Mouse (Mus musculus) forebrain, embryonic 16.5 days (tissue): ENCODE measurements at regions not wholly inside any gene's neighbourhood (a gene's known extent, or its start where the extent isn't known, plus 50 kb on each side); places are given as distances from the start of the nearest gene placed in this dataset.

Experiments used
- ATAC-seq: fragments of 200-750 bp; cut with Nextera tagmentation; 2 replicates; pipeline ENCODE4 v1.8.0; 2017; ENCODE audit warnings: mild to moderate bottlenecking, moderate library complexity
- H3K27ac ChIP-seq: fragments of 300-500 bp; sonication (generic); 2 replicates; pipeline ENCODE4 v1.5.1; 2014; ENCODE audit warnings: low read length, control low read depth
- H3K27me3 ChIP-seq: fragments of 300-500 bp; sonication (generic); replicated peaks from 2 replicates; pipeline ENCODE4 v1.6.1; 2014; ENCODE audit warnings: low read length; ENCODE audit not compliant: control insufficient read depth, insufficient read depth
- H3K36me3 ChIP-seq: fragments of 300-500 bp; sonication (generic); 2 replicates; pipeline ENCODE4 v1.6.1; 2014; ENCODE audit not compliant: control insufficient read depth, insufficient read depth
- H3K4me1 ChIP-seq: fragments of 300-500 bp; sonication (generic); replicated peaks from 2 replicates; pipeline ENCODE4 v1.6.1; 2014; ENCODE audit warnings: low read length; ENCODE audit not compliant: control insufficient read depth, insufficient read depth
- H3K4me2 ChIP-seq: fragments of 300-500 bp; sonication (generic); 2 replicates; pipeline ENCODE4 v1.6.1; 2014; ENCODE audit warnings: mild to moderate bottlenecking, low read length, control low read depth
- H3K4me3 ChIP-seq: fragments of 300-500 bp; sonication (generic); replicated peaks from 2 replicates; pipeline ENCODE4 v1.5.1; 2014; ENCODE audit warnings: mild to moderate bottlenecking, low read length, control low read depth
- H3K9ac ChIP-seq: fragments of 300-500 bp; sonication (generic); replicated peaks from 2 replicates; pipeline ENCODE4 v1.6.1; 2014; ENCODE audit warnings: low read depth, low read length, control low read depth
- H3K9me3 ChIP-seq: fragments of 300-500 bp; sonication (generic); 2 replicates; pipeline ENCODE4 v1.6.1; 2016; ENCODE audit warnings: low read length; ENCODE audit not compliant: control insufficient read depth
- WGBS: fragments of 180-500 bp; shearing (Covaris S2); extraction: QIAGEN DNeasy Blood & Tissue Kit; methylation state at CpG from one replicate; pipeline ENCODE4 v1.1.7; 2014; 5-methylcytosine and 5-hydroxymethylcytosine counted together

GRCm38 (mm10) chr1:79979863-79980262 lies 118.9 kb upstream of the Serpine2 start:
- Histone ChIP-seq H3K9ac (no peak overlapping the region), H3K36me3 (no peaks in the 10 kb centered on the region), H3K27ac (no peak overlapping the region), H3K9me3 (no peaks in the 10 kb centered on the region), H3K4me1 (no peaks in the 10 kb centered on the region), H3K4me3 (no peak overlapping the region), H3K4me2 (no peak overlapping the region), H3K27me3 (no peaks in the 10 kb centered on the region)
- no peak for ATAC-seq
- 78% methylated on average over 6 of the region's 6 CpGs for WGBS

- WGBS = 74% methylated on average over 5 of the region's 5 CpGs
- H3K36me3 ChIP-seq = no peaks in the 10 kb centered on the region
- no peak for ATAC-seq
- H3K27me3 ChIP-seq = no peaks in the 10 kb centered on the region
- H3K4me3 ChIP-seq = no peak overlapping the region
- H3K4me1 ChIP-seq = no peaks in the 10 kb centered on the region
- H3K9ac ChIP-seq = no peak overlapping the region
- H3K4me2 ChIP-seq = no peak overlapping the region
- H3K27ac ChIP-seq = no peak overlapping the region
- no peaks in the 10 kb centered on the region for H3K9me3 ChIP-seq
These were observed 117.2 kb upstream of the Serpine2 start for GRCm38 (mm10) chr1:79978156-79978555.

- Histone ChIP-seq H3K9me3 (no peaks in the 10 kb centered on the region), H3K4me2 (no peak overlapping the region), H3K27me3 (no peaks in the 10 kb centered on the region), H3K9ac (no peak overlapping the region), H3K4me1 (0 out of 2 replicates have a peak, but pooled peaks cover 4% of the 10 kb centered on the region), H3K27ac (no peak overlapping the region), H3K36me3 (no peaks in the 10 kb centered on the region), H3K4me3 (no peak overlapping the region)
- ATAC-seq = peak; percentile 83
- 8% methylated on average over 1 of the region's 1 CpGs for WGBS
These were observed 95.1 kb upstream of the Serpine2 start for GRCm38 (mm10) chr1:79956121-79956520.

DNA sequence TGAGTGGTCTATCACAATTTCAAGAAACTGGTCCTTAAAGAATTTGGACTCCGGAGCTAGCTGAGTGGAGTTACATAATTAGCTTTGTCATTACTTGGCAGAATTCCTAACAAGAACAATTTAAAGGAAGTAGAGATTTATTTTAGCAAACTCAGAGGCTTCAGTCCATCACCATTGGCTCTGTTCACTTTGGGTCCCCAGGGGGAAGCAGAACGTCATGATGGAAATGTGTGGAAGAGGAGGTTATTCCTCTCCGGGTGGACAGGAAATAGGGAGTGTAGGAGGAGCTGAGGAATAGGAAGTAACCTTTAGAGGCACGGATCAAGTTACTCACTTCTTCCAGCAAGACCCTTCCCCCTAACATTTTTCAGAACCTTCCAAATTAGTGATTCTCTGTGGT lies 83.3 kb upstream of the Serpine2 start:
- Histone ChIP-seq H3K4me3 (no peak overlapping the region), H3K36me3 (no peaks in the 10 kb centered on the region), H3K4me1 (no peaks in the 10 kb centered on the region), H3K4me2 (no peak overlapping the region), H3K9me3 (no peaks in the 10 kb centered on the region), H3K27me3 (no peaks in the 10 kb centered on the region), H3K9ac (no peak overlapping the region), H3K27ac (no peak overlapping the region)
- no peak for ATAC-seq
- 79% methylated on average over 4 of the region's 4 CpGs for WGBS

DNA sequence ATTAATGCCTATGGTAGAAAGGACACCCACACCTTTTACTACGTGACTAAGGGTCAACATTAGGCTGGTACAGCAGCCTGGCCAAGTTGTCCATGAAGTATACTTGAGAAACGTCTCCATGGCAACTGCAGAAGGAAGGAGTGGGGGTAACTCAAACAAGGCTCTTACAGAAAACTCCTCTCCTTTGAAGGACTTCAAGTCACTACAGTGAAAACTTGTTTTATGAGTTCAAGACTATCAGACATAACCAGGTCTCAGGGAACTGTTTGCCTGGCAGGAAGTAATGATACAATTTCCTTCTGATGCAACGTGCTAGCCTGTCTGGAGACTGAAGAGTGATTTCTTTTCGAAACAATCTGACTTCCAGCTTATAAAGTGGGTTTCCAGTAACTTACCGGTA lies 71.5 kb upstream of the Serpine2 start:
- Histone ChIP-seq H3K4me3 (no peak overlapping the region), H3K27ac (no peak overlapping the region), H3K4me1 (no peaks in the 10 kb centered on the region), H3K4me2 (no peak overlapping the region), H3K36me3 (no peaks in the 10 kb centered on the region), H3K9ac (no peak overlapping the region), H3K9me3 (no peaks in the 10 kb centered on the region), H3K27me3 (no peaks in the 10 kb centered on the region)
- no peak for ATAC-seq
- WGBS = 75% methylated on average over 5 of the region's 5 CpGs

DNA sequence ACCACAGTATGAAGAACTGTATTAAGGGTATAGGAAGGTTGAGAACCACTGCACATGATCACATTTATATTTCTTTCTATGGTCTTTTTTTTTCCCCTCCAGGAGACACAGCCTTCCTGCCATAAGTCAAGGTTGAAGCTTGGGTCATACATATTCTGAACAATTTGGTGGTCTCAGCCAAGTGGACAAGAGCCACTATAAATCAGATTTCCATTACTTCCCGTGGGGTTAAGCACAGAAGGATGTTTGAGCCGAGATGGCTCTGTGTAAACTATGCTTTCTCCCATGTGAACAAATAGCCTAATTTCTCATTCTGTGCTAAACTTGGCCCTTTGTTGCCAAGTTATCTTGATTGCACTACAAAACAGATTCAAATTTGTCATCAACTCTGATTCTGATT lies 66.8 kb upstream of the Serpine2 start:
- Histone ChIP-seq H3K4me2 (no peak overlapping the region), H3K27ac (no peak overlapping the region), H3K27me3 (no peaks in the 10 kb centered on the region), H3K4me3 (no peak overlapping the region), H3K4me1 (no peaks in the 10 kb centered on the region), H3K9ac (no peak overlapping the region), H3K9me3 (no peaks in the 10 kb centered on the region), H3K36me3 (no peaks in the 10 kb centered on the region)
- ATAC-seq = no peak
- 80% methylated on average over 2 of the region's 2 CpGs for WGBS

- Histone ChIP-seq H3K4me3 (no peak overlapping the region), H3K36me3 (no peaks in the 10 kb centered on the region), H3K27me3 (no peaks in the 10 kb centered on the region), H3K9ac (no peak overlapping the region), H3K9me3 (no peaks in the 10 kb centered on the region), H3K27ac (no peak overlapping the region), H3K4me2 (no peak overlapping the region), H3K4me1 (no peaks in the 10 kb centered on the region)
- WGBS = 79% methylated on average over 1 of the region's 1 CpGs
- ATAC-seq = no peak
These were observed 64.8 kb upstream of the Serpine2 start for GRCm38 (mm10) chr1:79925776-79926175.

- Histone ChIP-seq H3K27me3 (no peaks in the 10 kb centered on the region), H3K36me3 (no peaks in the 10 kb centered on the region), H3K4me3 (no peak overlapping the region), H3K9me3 (no peaks in the 10 kb centered on the region), H3K4me2 (no peak overlapping the region), H3K4me1 (no peaks in the 10 kb centered on the region), H3K27ac (no peak overlapping the region), H3K9ac (no peak overlapping the region)
- no peak for ATAC-seq
- WGBS = 63% methylated on average over 3 of the region's 3 CpGs
These were observed 60.9 kb upstream of the Serpine2 start for GRCm38 (mm10) chr1:79921890-79922289.

DNA sequence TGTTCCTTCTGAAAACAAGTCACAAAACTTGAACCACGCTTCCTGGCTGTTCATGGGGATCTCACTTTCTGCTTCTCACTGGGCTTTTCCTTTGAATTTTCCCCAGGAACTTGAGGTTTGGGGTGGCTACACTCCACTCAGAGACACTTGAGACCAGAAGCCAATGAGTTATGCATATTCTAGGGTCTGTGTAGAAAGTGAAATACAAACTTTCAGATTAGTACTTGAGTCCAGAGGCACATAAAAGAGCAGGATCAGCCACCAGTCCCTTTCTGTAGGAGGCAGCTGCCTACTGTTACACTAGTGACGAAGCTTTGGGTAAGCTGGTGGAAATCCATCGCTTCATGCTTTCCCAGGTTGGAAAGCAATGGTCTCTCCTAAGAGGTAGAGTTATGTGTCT lies 60.4 kb upstream of the Serpine2 start:
- no peaks in the 10 kb centered on the region for H3K4me1 ChIP-seq
- no peak overlapping the region for H3K4me3 ChIP-seq
- no peak overlapping the region for H3K9ac ChIP-seq
- whole genome bisulfite sequencing = 81% methylated on average over 3 of the region's 3 CpGs
- H3K27ac ChIP-seq = no peak overlapping the region
- H3K36me3 ChIP-seq = no peaks in the 10 kb centered on the region
- no peaks in the 10 kb centered on the region for H3K27me3 ChIP-seq
- H3K4me2 ChIP-seq = no peak overlapping the region
- H3K9me3 ChIP-seq = no peaks in the 10 kb centered on the region
- no peak for ATAC-seq

DNA sequence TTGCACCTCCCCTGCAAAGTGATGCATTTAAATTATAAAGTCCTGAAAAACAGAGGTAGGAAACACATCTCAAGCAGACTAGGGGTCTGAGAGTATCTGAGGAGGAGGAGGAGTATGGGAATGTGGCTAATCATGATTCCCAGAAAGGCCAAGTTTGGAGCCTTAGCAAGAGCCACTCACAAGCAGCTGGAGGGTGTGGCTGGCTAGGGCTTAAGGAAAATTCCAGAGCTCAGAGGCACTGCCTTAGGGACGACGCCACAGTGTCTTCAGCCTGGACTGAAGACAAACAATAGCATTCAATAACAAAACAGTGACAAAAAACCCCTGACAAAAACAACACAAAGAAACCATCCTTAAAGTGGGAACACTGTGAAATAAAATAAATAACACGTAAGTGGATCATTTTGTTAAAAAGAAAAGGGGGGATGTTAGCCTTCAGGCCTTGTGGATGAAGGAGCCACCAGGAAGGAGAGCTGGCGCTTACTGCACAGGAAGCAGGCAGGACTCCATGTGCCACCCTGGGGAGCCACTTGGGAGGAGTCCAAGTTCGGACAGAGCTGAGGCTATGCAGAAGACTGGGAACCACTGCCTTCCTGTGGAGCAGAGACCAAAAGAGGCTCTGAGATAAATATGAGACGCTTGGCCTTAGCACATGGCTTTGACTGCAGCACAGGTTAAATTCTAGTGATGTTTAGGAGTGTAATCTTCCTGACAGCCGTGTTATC lies 56.6 kb upstream of the Serpine2 start:
- H3K4me2 ChIP-seq = no peak overlapping the region
- no peaks in the 10 kb centered on the region for H3K27me3 ChIP-seq
- H3K9me3 ChIP-seq = no peaks in the 10 kb centered on the region
- H3K27ac ChIP-seq = no peak overlapping the region
- H3K4me3 ChIP-seq = no peak overlapping the region
- no peak for ATAC-seq
- no peaks in the 10 kb centered on the region for H3K4me1 ChIP-seq
- H3K36me3 ChIP-seq = no peaks in the 10 kb centered on the region
- WGBS = 66% methylated on average over 7 of the region's 7 CpGs
- no peak overlapping the region for H3K9ac ChIP-seq
